7 mouse cellular contexts compared by ENCODE assay signal in the genomic region with DNA sequence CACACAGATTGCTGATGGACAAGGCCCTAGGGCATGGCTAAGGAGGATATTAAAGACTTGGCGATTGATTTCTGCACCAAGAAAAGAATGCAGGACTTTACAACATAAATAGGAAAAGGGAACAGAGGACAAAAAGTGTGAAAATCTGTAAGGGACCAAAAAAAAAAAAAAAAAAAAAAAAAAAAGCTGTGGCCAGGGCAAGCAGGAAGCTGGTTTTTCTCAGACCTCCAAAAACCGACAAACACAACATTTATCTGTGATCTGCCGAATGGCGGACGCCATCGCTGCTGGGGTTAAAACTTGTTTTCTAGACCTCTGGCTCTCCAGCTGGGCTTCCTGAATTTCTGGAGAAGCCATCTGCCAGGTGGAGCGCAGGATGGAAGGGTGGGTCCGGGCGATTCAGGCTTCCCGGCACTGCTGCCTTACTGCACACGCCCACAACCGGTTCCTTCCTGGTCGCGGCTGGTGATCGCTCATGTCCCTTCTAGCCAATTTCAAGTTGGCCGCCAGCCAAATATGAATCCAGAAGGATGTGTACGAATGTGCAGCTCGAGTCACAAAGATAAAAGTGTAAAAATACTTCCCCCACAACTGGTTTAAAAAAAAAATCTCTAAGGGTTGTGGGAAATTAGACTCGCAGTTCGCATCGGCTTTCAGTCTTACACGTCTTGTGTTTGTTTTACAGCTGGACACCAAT.
DNase-seq lines count a peak whose midpoint lies in the region; ATAC-seq and TF ChIP-seq lines count a peak whose summit lies in the region.

No protein-coding gene starts in this region.

- TF ChIP-seq POLR2A in bone marrow macrophage, adult 2 months (IDR thresholded peaks at IDR 0.05; ENCODE audit: borderline replicate concordance, low read depth, low read length) = no peak
- TF ChIP-seq POLR2A in heart, adult 2 months (IDR thresholded peaks at IDR 0.05; ENCODE audit: insufficient read depth, low read depth, low read length) = no peak

- peak; percentile 84 for ATAC-seq in embryonic facial prominence, embryonic 14.5 days (ENCODE audit: low read depth)
- no peak for ATAC-seq in limb, embryonic 11.5 days (ENCODE audit: insufficient number of reproducible peaks, low FRiP score, low TSS enrichment, low read depth)
- peak; percentile 77 for ATAC-seq in midbrain, embryonic 12.5 days (ENCODE audit: low FRiP score, low read depth)

- peaks cover 5% of the 10 kb centered on the region; the same call in 1 of the 2 replicates for H3K4me1 ChIP-seq in bone marrow macrophage, adult 2 months (ENCODE audit: control insufficient read depth, insufficient read depth, low read length)
- H3K4me1 ChIP-seq in embryonic facial prominence, embryonic 14.5 days (ENCODE audit: control insufficient read depth, insufficient read depth, low read length) = peaks cover 10% of the 10 kb centered on the region
- peaks cover 8% of the 10 kb centered on the region for H3K4me1 ChIP-seq in heart, adult 2 months (ENCODE audit: control insufficient read depth, insufficient read depth, low read length)
- H3K4me1 ChIP-seq in limb, embryonic 11.5 days (ENCODE audit: control insufficient read depth, insufficient read depth, low read length) = no peaks in the 10 kb centered on the region
- peaks cover 9% of the 10 kb centered on the region for H3K4me1 ChIP-seq in midbrain, embryonic 12.5 days

- WGBS in embryonic facial prominence, embryonic 14.5 days = 4% methylated on average over 22 of the region's 22 CpGs
- 3% methylated on average over 22 of the region's 22 CpGs for WGBS in heart, adult 2 months
- 5% methylated on average over 22 of the region's 22 CpGs for WGBS in limb, embryonic 11.5 days
- 7% methylated on average over 22 of the region's 22 CpGs for WGBS in midbrain, embryonic 12.5 days

- H3K9me3 ChIP-seq in embryonic facial prominence, embryonic 14.5 days (ENCODE audit: control insufficient read depth, low read length) = peaks cover 2% of the 10 kb centered on the region; the same call in 1 of the 2 replicates
- H3K9me3 ChIP-seq in limb, embryonic 11.5 days (ENCODE audit: control insufficient read depth, low read length) = peaks cover 2% of the 10 kb centered on the region; the same call in 1 of the 2 replicates
- H3K9me3 ChIP-seq in midbrain, embryonic 12.5 days = peaks cover 4% of the 10 kb centered on the region; the same call in 1 of the 2 replicates

- DNase-seq in embryonic facial prominence, embryonic 14.5 days (ENCODE audit: low spot score) = peak; percentile 94
- peak; percentile 82 to 88 for DNase-seq in heart, adult 2 months
- peak; percentile 71 for DNase-seq in kidney, adult 18-20 months
- peak; percentile 73 for DNase-seq in limb, embryonic 11.5 days (ENCODE audit: low spot score)
- peak; percentile 19 for DNase-seq in spleen, adult 12 weeks (ENCODE audit: low spot score)

- H3K9ac ChIP-seq in embryonic facial prominence, embryonic 14.5 days (ENCODE audit: low read depth, low read length) = peak overlapping the region; percentile 59
- H3K9ac ChIP-seq in heart, adult 2 months (ENCODE audit: low read depth, low read length) = peak overlapping the region; percentile 19
- H3K9ac ChIP-seq in limb, embryonic 11.5 days (ENCODE audit: low read length) = peak overlapping the region; percentile 40; the same call in 1 of the 2 replicates
- peak overlapping the region; percentile 43 for H3K9ac ChIP-seq in midbrain, embryonic 12.5 days (replicated peaks)

- TF ChIP-seq CTCF in bone marrow macrophage, adult 2 months (IDR thresholded peaks at IDR 0.05; ENCODE audit: low read depth, low read length) = no peak
- no peak for TF ChIP-seq CTCF in heart, adult 2 months (IDR thresholded peaks at IDR 0.05)

- H3K36me3 ChIP-seq in embryonic facial prominence, embryonic 14.5 days (ENCODE audit: control insufficient read depth, insufficient read depth, low read length) = no peaks in the 10 kb centered on the region
- no peaks in the 10 kb centered on the region for H3K36me3 ChIP-seq in heart, adult 2 months (ENCODE audit: control insufficient read depth, insufficient read depth, low read length)
- no peaks in the 10 kb centered on the region for H3K36me3 ChIP-seq in limb, embryonic 11.5 days (ENCODE audit: control insufficient read depth, insufficient read depth, low read length)
- no peaks in the 10 kb centered on the region for H3K36me3 ChIP-seq in midbrain, embryonic 12.5 days

- TF ChIP-seq EP300 in heart, adult 2 months (IDR thresholded peaks at IDR 0.05; ENCODE audit: insufficient read depth, low read depth, low read length) = peak; percentile 87

- no peak overlapping the region for H3K27ac ChIP-seq in bone marrow macrophage, adult 2 months (ENCODE audit: insufficient read depth, low read depth, low read length)
- H3K27ac ChIP-seq in embryonic facial prominence, embryonic 14.5 days (replicated peaks; ENCODE audit: low read depth, low read length) = peak overlapping the region; percentile 52
- peak overlapping the region; percentile 79 for H3K27ac ChIP-seq in heart, adult 2 months
- H3K27ac ChIP-seq in limb, embryonic 11.5 days (replicated peaks; ENCODE audit: low read depth, low read length) = no peak overlapping the region
- H3K27ac ChIP-seq in midbrain, embryonic 12.5 days (replicated peaks) = no peak overlapping the region

- H3K79me2 ChIP-seq in heart, adult 2 months (replicated peaks; ENCODE audit: control insufficient read depth, insufficient read depth, low read length) = peaks cover under 1% of the 10 kb centered on the region

- H3K4me3 ChIP-seq in bone marrow macrophage, adult 2 months (ENCODE audit: insufficient read depth, low read length) = peak overlapping the region; percentile 63
- peak overlapping the region; percentile 41 for H3K4me3 ChIP-seq in embryonic facial prominence, embryonic 14.5 days (ENCODE audit: low read depth, low read length)
- peak overlapping the region; percentile 64 for H3K4me3 ChIP-seq in heart, adult 2 months
- peak overlapping the region; percentile 33 for H3K4me3 ChIP-seq in limb, embryonic 11.5 days (ENCODE audit: low read depth, low read length)
- H3K4me3 ChIP-seq in midbrain, embryonic 12.5 days = peak overlapping the region; percentile 37

- peak overlapping the region; percentile 77 for H3K4me2 ChIP-seq in embryonic facial prominence, embryonic 14.5 days (ENCODE audit: low read depth, low read length)
- peak overlapping the region; percentile 67 for H3K4me2 ChIP-seq in limb, embryonic 11.5 days (ENCODE audit: low read depth, severe bottlenecking)
- H3K4me2 ChIP-seq in midbrain, embryonic 12.5 days (replicated peaks) = peak overlapping the region; percentile 57

- intact Hi-C loops in heart, adult 2 months (cut with DNase I) = loop anchor here (1.0 to 2.0 kb wide), 3 partner anchors 15 to 37 kb away; no protein-coding TSS in a partner anchor

- no peaks in the 10 kb centered on the region; the same call in 1 of the 2 replicates for H3K27me3 ChIP-seq in embryonic facial prominence, embryonic 14.5 days (replicated peaks; ENCODE audit: control insufficient read depth, insufficient read depth, low read length)
- H3K27me3 ChIP-seq in heart, adult 2 months (ENCODE audit: control insufficient read depth, insufficient read depth, low read length) = no peaks in the 10 kb centered on the region
- no peaks in the 10 kb centered on the region for H3K27me3 ChIP-seq in limb, embryonic 11.5 days (ENCODE audit: control insufficient read depth, insufficient read depth, low read length)
- 0 out of 2 replicates have a peak, but pooled peaks cover 6% of the 10 kb centered on the region for H3K27me3 ChIP-seq in midbrain, embryonic 12.5 days

Comparison
In these comparisons a context has a peak if more than half of its experiments do, and no peak if none do; other contexts are left out.
1. H3K27ac ChIP-seq: peak in embryonic facial prominence, embryonic 14.5 days (single experiment) and heart, adult 2 months (single experiment); none in bone marrow macrophage, adult 2 months (single experiment), limb, embryonic 11.5 days (single experiment) and midbrain, embryonic 12.5 days (single experiment).
2. DNase-seq: peak in every context shown above with its lines; median percentile 94 in embryonic facial prominence, embryonic 14.5 days; 85 in heart, adult 2 months; 73 in limb, embryonic 11.5 days; 71 in kidney, adult 18-20 months; 19 in spleen, adult 12 weeks.
3. Peak in every context shown above with its lines, with median percentiles within 50 percentile points of each other: H3K4me3 ChIP-seq, H3K4me2 ChIP-seq and H3K9ac ChIP-seq.